Mouse (Mus musculus) urinary bladder, adult 2 months (tissue): ENCODE measurements around the gene Sirt4. TPM values are rescaled to one million over a fixed set of nuclear protein-coding genes. Genes with fewer than 3 reads are reported as not detected.
A peak's percentile ranks its signal among the peaks of the same experiment; 100 is the strongest.
"Not testable (repeated sequence)": the region's sequence is repeated elsewhere in the genome, so short reads cannot be mapped to it uniquely, and the experiment has no call there.

Experiments
- DNase-seq: peaks from one replicate; pipeline ENCODE4 v3.0.0; 2022; ENCODE audit warnings: low spot score
- polyA plus RNA-seq: library from polyadenylated mRNA; depleted of rRNA; stranded (reverse); fragments of >200 nt; gene quantifications from 2 replicates; pipeline ENCODE4 v1.2.3, GENCODE M21; 2012

The Sirt4 gene
- polyA plus RNA-seq, 1 experiment = 75.8 TPM

DNA sequence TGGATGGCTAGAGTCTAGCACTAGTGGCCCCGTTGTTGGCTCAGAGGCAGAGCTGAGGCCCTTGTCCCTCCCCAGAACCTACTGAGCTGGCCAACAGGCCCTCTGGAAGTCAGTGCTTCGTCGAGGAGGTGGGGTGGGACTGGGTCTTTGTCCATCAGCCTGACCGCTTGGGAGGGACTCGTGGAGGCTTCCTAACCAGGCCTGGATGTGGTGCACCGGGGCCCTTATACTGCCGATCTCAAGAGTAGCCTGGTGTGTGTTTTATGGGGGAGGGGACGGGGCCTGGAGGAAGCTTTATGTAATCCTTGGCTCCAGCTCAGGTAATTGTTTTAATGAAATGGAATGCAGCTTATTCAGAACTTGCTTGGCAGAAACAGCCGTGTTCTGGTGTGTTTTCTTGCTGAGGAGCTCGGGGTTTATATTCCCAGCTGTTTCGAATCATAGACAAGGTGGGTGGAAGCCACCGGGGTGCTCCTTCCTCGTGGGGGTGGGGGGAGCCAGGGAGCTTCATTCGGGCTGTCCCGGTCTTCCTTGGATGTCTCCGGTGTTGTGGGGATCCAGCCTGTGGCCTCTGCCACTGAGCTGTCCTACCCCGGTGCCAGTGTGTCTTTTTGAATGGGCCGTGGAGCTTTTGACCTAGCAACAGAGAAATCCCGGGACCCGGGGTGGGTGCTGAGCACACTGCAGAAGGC lies 30.5 kb upstream of the Sirt4 start:
- no peak for DNase-seq

DNA sequence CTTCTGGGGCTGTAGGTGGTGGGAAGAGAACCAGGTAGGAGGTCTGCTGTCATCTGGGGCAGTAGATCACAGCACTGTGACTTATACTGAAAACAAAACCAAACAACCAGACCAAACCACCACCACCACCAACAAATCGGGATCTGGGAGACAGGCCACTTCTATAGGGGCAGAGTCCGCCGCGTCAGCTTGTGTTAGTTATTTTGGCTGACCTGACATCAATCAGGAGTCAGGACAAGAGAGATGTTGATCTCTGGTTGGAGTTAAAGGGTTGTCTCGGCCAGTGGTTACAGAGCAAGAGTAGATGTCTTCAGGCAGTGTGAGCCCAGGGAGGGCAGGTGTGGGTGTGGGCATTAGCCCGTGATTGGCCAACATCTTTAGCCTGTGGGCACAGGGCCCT lies 29.8 kb upstream of the Sirt4 start:
- no peak for DNase-seq

DNA sequence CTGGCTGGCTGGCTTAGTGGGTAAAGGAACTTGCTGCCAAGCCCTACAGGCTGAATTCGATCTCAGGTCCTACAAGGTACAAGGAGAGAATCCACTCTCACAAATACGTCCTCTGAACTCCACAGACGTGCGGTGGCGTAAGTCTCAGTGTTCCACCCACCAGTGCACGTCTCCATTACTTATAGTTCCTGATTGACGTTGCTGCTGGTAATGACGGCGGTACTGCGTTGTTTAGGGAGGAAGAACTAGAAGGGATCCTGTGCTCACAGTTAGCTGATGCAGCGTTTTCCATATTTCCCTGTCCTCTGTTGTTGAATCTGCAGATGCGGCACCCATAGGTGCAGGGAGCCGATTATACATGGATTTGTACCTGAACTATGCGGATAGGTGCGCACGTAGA lies 29.2 kb upstream of the Sirt4 start:
- DNase-seq = no peak

DNA sequence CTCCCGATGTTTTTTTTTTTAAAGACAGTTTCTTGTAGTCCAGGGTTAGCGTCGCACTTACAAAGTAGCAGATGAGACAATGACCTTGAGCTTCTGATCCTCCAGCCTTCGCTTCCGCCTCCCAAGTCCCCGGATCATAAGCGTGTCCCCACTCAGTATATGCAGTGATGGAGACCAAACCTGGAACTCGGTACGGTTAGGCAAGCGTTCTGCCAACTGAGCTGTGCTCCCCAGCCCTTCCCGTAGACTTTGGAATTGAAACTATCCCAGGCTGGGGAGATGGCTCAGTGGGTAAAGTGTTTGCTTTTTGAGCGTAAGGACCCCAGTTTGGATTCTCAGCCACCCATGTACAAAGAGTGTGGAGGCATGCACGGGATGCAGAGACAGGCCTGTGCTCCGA lies 28.7 kb upstream of the Sirt4 start:
- no peak for DNase-seq

DNA sequence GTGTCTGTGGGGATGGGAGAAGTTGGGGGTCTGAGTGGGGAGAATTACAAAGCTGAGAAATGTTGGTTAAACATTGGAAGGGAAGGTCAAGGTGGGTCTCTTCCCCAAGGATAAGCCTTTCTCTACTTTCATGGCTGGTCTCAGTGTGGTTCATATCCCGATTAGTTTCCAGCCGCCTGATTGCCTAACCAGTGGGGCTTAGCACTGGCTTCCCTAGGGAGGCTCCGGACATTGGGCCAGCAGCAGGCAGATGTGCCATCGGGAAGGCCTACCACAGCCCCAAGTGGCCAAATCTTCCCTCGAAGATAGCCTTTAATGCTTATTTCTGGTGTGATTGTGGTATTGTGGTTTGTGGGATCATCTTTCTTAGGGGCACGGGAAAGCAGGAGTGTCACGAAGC lies 27.9 kb upstream of the Sirt4 start:
- DNase-seq = no peak

DNA sequence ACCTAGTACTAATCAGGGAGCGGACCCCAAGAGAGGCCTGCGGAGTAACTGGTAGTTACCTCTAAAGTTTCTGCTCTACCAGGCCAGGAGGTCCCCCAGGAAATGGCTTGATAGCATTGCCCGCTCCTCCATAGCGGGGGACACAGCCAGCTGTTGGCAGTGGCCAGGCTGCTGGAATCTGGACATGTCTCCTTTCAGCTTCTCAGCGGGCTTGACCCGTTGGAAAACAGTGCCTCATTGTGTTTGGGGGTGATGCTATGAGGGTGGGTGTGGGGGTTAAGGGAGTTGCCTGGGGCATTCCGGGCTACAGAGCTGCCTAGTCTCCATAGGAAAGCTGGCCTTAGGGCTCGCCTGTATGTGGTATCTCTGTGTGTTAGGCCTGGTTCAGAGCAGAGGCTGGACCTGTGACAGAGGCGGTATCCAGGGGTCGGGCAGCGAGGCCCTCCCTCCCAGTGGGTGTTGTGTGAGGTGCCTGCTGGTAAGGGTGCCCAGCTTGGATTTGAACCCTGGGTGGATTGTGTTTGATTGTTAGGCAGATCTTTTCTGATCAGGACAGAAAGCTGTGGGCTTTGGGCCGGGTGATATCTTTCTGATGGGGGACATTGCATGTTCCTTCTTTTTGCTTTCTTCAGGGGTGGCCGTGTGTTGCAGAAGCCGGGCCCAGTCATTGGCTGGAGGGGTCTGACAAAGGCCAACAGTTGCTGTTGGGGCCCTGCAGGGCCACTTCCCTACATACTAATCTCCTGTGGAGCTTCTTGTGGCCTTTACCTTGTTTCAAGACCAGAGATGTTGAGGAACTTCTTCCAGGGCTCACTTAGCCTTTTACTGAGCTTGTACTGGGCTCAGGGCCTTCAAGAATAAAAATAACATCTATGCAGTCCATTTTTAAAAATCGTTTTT lies 25.5 kb upstream of the Sirt4 start:
- no peak for DNase-seq

DNA sequence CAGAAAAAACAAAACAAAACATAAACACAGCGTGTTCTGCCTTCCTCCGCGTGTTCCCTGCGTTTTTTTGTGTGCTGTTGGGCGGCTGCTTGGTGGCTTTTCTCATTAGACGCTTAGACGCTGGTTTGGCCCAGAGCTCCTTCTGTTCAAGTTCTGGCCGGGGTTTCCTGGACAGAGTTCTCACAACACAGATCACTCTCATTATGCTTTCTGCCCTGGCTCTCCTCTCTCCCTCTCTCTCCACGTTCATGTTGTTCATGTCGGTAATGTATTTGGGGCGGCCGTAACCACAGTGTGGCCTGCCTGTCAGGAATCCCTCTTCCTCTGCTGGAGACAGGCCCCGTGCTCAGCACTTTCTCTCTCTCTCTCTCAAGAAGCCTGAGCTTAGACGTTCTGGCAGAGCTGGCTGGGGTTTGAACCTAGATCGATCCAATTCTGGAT lies 24.8 kb upstream of the Sirt4 start:
- no peak for DNase-seq

DNA sequence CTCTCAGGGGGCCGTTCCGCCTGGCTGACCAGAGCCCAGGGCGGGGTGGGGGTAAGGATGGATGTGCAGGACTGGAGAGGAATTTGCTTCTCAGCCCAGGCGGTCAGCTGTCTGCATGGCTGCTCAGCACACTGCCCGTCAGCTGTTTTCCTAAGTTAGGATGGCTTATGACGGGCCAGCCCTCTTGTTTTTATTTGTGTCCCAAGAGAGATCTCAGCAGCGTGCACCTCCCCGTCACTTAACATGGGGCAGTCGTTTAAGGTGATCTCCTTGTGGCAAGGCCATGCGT lies 24.3 kb upstream of the Sirt4 start:
- DNase-seq = no peak

DNA sequence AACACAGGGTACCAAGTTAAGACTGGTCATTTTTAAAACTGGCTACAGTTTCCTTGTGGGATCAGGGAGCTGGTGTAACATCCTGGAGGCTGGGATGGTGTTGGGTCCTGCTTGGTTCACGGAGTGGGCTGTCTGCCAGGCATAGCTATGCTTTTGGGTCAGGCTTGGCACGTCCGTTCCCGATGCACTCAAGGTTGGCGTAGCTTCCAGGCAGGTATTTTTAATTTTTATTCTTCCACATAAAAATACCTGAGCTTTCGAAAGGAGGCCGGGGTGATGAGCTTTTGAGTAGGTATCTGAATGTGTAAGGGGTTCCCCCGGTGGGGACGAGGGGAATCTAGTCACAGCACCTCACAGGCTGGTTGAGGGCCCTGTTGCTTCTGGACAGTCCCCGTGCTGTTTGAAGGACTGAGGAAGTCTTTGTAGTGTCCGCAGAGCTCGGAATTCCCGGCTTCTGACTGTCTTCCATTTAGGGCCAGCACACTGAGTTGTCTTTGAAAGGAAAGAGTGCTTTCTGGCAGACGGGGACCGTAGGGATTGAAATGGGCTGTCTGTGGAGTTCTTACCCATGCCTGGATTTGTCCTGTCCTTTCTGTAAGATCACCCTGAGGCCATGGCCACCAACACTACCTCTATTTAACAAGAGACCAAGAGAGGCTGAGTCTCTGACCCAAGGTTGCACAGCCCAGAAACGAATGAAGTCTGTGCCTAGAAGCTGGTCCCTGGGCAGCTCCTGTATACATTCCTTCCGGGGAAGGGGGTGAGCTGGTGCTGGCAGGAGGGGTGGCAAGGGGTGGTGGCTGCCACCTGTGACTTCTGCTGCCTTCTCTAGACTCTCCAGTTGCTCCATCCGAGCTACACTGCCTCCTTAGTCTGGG lies 23.7 kb upstream of the Sirt4 start:
- DNase-seq = no peak

DNA sequence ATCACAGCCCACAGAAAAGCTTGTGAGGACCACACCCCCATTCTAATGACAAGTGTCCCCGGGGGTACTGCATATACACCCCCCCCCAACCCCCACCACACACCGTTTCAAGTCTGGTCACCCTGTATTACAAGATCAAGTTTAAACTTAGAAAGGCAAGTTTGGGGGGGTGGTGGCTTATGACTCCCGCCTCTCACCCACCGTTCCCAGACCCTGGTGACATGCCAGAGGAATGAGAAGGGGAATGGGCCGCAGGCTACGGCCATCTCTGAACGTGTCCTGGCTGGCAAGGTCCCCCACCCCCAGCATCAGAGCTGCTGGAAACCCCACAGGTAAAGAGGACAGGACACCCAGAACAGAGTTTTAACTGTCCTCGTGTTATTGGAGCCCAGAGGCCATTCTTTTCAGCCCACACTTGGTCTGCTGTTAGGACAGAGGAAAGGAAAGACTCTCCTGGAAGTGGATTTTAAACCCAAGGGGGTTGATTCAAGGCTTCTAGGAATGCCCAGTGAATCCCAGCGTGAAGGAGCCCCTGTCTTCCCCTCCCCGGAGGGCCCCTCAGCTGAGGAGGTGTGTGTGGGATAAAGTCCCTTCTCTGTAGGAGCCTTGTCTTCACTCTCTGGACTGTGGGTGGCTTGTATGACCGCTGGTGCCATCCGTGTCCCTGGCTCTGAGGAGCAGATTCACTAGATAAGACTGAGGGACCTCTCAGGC lies 22.9 kb upstream of the Sirt4 start:
- no peak for DNase-seq

DNA sequence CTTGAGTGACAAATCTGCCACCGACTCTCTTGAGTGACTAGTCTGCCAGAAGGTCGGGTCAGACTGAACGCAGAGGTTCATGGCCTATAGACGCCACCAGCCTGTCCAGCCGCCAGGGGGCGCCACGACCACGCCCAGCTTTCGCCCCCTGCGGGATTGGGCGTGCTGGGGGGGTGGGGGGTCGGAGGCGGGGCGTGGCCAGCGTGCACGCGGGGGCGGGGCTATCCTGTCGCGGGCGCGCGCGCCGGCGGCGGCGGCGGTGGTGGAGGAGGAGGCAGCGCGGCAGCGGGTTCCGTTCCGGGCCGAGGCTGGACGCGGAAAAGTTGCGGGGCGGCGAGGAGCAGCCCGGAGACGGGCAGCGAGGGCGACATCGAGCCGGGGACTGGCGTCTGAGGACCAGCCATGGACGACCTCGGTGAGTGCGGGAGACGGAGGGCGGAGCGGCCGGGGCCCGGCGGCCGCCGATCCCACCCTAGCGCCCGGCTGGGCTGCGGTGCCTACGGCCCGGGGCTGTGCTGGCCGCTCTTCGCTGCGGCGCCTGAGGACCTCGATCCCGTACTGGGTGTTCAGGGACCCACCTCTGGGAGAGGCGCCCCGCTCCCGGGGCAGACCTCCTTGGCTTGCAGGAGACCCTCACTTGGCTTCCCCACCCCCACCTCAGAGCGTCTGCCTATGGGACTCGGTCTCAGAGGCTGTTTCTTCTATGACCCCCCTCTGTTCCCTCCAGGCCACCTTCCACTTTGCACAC lies 22.1 kb upstream of the Sirt4 start, which contains the start of gene Pxn:
Gene Pxn (plus strand): TSS at position 223 of the 748 bp plus-strand sequence.
- DNase-seq = peak; percentile 99

DNA sequence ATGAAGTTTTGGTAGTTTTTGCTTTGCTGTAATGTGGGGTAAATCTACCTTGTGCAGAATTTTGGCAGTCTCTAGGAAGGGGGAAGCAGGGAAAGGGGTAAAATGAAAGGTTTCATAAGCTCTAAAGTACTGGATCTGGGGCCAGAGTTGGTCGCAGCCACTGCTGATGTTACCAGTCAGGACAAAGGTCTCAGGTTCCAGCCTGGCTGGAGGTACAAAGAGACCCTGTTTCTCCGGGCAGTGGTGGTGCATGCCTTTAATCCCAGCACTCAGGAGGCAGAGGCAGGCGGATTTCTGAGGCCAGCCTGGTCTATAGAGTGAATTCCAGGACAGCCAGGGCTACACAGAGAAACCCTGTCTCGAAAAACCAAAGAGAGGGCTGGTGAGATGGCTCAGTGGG lies 21.1 kb upstream of the Sirt4 start:
- DNase-seq = not testable (repeated sequence)

DNA sequence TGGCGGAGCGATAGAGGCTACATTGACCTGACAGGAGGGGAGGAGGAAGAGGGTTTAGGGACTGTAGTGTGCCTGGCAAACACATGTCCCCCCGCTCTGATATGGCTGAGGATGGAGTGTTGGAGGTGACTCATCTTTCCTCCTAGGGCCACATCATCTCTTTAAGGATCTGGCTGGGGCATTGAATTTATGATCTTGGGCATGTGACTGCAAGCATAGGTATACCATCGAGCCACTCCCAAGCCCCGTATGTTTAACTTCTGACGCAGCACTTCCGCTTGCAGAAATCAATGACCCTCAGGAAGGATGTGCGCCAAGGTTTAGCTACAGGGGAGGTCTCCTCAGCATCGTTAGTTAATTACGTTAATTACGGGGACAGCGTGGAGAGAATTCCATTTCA lies 18.5 kb upstream of the Sirt4 start:
- no peak for DNase-seq

DNA sequence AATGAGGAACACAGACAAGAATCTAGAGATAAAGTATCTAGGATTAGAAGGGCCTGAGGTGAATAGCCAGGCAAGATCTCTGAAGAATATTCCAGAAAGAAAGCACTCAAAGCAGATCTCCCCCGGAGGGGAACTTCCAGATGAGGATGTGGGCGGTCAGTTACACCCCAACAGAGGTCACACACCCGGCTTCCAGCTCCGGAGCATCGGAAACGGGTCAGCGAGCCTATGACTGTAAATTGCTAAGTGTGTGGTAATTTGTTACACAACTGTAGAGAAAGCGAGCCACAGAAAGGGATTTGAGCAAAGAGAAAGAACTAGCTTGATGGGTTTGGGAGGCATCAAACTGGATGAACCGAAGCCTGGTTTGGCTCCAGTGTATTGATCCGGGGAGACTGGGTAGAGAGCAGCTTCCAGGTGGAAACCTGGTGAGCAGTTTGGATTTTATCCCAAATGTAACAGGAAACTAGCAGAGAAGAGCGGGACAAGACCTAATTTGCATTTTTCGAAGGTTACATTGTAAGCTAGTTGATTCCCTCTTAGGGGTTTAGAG lies 15.9 kb upstream of the Sirt4 start:
- no peak for DNase-seq

DNA sequence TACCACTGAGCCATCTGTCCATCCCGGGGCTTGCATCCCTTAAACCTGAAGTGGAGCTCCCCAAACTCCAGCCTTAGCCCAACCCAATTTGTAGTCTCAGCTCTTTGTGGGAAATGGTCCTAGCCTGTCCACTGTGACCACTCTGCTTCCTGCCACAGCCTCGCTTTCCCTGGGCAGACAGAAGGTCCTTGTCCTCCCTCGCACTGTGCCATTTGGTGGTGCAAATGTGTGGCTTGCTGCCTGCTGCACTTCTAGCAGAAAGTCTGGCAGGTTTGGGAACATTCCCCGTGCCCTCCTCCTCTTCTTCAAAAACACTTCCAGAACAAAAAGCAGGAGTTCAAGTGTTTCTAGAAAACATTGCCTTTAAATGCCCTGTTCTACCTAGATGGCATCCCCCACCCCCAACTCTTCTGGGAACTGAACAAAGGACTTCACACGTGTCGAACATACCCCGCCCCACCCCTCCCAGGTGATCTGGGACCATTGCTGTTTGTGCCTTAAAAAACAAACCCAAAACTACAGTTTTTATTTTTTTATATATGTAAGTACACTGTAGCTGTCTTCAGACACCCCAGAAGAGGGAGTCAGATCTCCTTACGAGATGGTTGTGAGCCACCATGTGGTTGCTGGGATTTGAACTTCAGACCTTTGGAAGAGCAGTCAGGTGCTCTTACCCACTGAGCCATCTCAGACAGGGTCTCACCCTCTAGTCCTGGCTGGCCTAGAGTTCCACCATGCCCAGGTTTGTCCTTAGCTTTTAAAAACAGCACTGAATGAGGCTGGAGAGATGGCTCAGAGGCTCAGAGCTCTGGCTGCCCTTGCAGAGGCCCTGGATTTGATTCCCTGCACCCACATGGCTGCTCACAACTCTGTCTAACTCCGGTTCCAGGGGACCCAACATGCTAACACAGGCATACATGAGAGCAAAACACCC lies 14.0 kb upstream of the Sirt4 start:
- no peak for DNase-seq

DNA sequence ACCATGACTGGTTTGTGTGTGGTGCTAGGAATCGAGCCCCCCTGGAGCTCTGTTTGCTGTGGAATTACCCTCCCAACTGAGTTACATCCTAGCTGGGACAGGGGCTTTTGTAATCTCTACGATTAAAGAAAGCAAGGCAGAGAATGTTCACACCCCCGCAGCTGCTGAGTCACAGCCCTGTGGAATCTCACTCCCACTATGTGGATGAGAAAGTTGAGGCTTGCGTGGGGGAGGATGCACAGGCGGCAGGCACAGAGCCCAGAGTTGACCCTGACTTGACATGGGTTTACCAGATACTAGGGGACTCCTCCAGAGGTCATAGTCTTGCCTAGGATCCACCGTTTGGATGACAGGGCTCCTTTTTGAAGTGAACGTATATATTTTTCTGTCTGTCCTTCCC lies 12.5 kb upstream of the Sirt4 start:
- no peak for DNase-seq

DNA sequence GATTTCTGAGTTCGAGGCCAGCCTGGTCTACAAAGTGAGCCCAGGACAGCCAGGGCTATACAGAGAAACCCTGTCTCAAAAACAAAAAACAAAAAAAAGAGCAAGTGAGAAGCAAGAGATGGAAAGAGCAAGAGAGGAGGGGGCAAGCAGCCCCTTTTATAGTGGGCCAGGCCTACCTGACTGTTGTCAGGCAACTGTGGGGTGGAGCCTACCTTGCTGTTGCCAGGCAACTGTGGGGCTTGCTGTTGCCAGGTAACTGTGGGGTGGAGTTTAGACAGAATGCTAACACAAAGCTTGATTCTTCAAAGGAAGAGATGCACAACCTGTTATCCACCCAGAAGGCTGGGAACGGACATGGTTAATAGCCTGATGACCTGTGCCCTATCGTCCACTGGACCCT lies 11.1 kb upstream of the Sirt4 start:
- DNase-seq = not testable (repeated sequence)

DNA sequence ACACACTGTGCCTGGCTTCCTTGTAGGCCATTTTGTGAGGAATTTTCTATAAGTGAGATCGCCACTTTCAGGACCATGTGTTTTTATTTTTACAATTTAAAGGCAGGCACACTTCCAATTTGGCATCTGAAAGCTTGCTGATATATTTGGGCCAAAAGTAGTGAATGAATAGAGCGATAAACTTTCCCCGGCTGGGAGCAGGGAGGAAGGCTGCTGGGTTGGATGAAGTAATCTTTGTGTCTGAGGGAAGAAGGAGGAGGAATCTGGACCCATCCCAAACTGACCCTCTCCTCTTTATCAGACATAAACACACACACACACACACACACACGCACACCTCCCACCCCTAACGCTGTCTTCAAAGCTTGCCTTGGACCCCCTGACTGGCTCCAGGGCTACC lies 8.9 kb upstream of the Sirt4 start:
- no peak for DNase-seq

DNA sequence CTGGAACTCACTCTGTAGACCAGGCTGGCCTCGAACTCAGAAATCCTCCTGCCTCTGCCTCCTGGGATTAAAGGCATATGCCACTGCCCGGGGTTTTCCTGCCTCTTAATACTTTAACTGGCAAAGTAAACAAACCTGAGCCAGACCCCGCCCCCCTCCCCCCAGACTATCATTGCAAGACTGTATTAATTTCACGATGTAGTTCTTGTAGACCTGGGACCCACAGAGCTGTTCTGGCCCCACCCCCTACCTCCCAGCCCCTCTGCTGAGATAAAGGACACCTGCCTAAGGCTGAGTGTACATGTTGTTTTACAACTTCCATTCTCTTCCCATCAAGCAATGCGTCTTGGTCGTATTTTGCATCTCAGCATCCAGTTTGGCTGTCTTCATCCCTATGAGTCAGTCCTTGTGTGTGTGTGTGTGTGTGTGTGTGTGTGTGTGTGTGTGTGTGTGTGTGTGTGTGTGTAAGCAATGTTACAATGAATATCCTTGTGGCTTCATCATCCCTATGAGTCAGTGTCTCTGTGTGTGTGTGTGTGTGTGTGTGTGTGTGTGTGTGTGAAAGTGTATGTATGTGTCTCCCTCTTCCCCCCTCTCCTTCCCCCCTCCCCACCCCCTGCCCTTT lies 8.3 kb upstream of the Sirt4 start:
- no peak for DNase-seq
